Mouse (Mus musculus) heart, postnatal 25 days (tissue): ENCODE data around the gene Zcchc10. TPM values are rescaled to one million over a fixed set of nuclear protein-coding genes. Genes with fewer than 3 reads are reported as not detected.
"Not testable (repeated sequence)": the region's sequence is repeated elsewhere in the genome, so short reads cannot be mapped to it uniquely, and the experiment has no call there.

Experiments
- DNase-seq: peaks from one replicate; pipeline ENCODE4 v3.0.0; 2022; ENCODE audit warnings: low spot score
- intact Hi-C: fragments of 180-260 bp; cut with DNase I; formaldehyde crosslinking; loops from one replicate; pipeline ENCODE4 v1.15.1; 2025
- total RNA-seq, 2 experiments: library from RNA; stranded (reverse); gene quantifications; 2 replicates each; pipeline ENCODE4 v1.2.3; 2021

Zcchc10 gene
- total RNA-seq, 2 experiments from 2014 or later, result 6.1 to 7.9 TPM

GRCm38 (mm10) chr11:53312823-53313222 lies 11.7 kb upstream of the Zcchc10 start:
- intact Hi-C loops, DNase-seq: not testable (repeated sequence)

GRCm38 (mm10) chr11:53314770-53315173 lies 9.7 kb upstream of the Zcchc10 start:
- no peak for DNase-seq
- intact Hi-C loops, result no loop called here

GRCm38 (mm10) chr11:53316996-53317395 lies 7.5 kb upstream of the Zcchc10 start:
- DNase-seq, result no peak
- intact Hi-C loops, result no loop called here

- intact Hi-C loops, result no loop called here
- no peak for DNase-seq
Measured at GRCm38 (mm10) chr11:53318041-53318440, 6.4 kb upstream of the Zcchc10 start.

- DNase-seq, intact Hi-C loops: not testable (repeated sequence)
Measured at GRCm38 (mm10) chr11:53318568-53318967, 5.9 kb upstream of the Zcchc10 start.

- DNase-seq, intact Hi-C loops: not testable (repeated sequence)
Measured at GRCm38 (mm10) chr11:53319867-53320266, 4.6 kb upstream of the Zcchc10 start.

GRCm38 (mm10) chr11:53330325-53330724 lies 5.8 kb downstream of the Zcchc10 start:
- intact Hi-C loops, result loop anchor here (2.0 kb wide), 1 partner anchor 18 kb away; no protein-coding TSS in a partner anchor
- no peak for DNase-seq

- intact Hi-C loops, result loop anchor here (2.0 kb wide), 1 partner anchor 18 kb away; no protein-coding TSS in a partner anchor
- DNase-seq, result no peak
Measured at GRCm38 (mm10) chr11:53331121-53331520, 6.6 kb downstream of the Zcchc10 start.

- intact Hi-C loops, result no loop called here
- DNase-seq, result no peak
Measured at GRCm38 (mm10) chr11:53332076-53332680, 7.7 kb downstream of the Zcchc10 start.

- intact Hi-C loops, result no loop called here
- no peak for DNase-seq
Measured at GRCm38 (mm10) chr11:53335505-53336181, 11.2 kb downstream of the Zcchc10 start.

- no peak for DNase-seq
- intact Hi-C loops, result no loop called here
Measured at GRCm38 (mm10) chr11:53336182-53336571, 11.7 kb downstream of the Zcchc10 start.

GRCm38 (mm10) chr11:53336924-53337323 lies 12.4 kb downstream of the Zcchc10 start:
- intact Hi-C loops, result no loop called here
- no peak for DNase-seq

- DNase-seq, result no peak
- intact Hi-C loops, result no loop called here
Measured at GRCm38 (mm10) chr11:53337684-53338083, 13.2 kb downstream of the Zcchc10 start.

- DNase-seq, intact Hi-C loops: not testable (repeated sequence)
Measured at GRCm38 (mm10) chr11:53341019-53341418, 16.5 kb downstream of the Zcchc10 start.

- intact Hi-C loops, result no loop called here
- DNase-seq, result no peak
Measured at GRCm38 (mm10) chr11:53342711-53343110, 18.2 kb downstream of the Zcchc10 start.

GRCm38 (mm10) chr11:53345328-53345727 lies 20.8 kb downstream of the Zcchc10 start:
- no peak for DNase-seq
- intact Hi-C loops, result no loop called here

- no peak for DNase-seq
- intact Hi-C loops, result no loop called here
Measured at GRCm38 (mm10) chr11:53345738-53346137, 21.3 kb downstream of the Zcchc10 start.

- DNase-seq, result peak; percentile 87
- intact Hi-C loops, result loop anchor here (5.0 kb wide), 1 partner anchor 43 kb away; no protein-coding TSS in a partner anchor
Measured at GRCm38 (mm10) chr11:53350291-53351223, 26.1 kb downstream of the Zcchc10 start, which contains the start of gene Aff4. TSS of gene Aff4 (plus strand) at chr11:53350833.

GRCm38 (mm10) chr11:53351224-53351942 lies 26.9 kb downstream of the Zcchc10 start:
- peak; percentile 19 for DNase-seq
- intact Hi-C loops, result loop anchor here (5.0 kb wide), 1 partner anchor 44 kb away; no protein-coding TSS in a partner anchor
